Mouse (Mus musculus) gonadal fat pad, adult 2 months (tissue): Measurements from ENCODE around the gene Gpa33. TPM values are rescaled to one million over a fixed set of nuclear protein-coding genes. Genes with fewer than 3 reads are reported as not detected.

ENCODE experiments used
- DNase-seq: peaks from one replicate; pipeline ENCODE4 v3.0.0-alpha.2; 2012; ENCODE audit warnings: low read depth
- polyA plus RNA-seq: library from polyadenylated mRNA; depleted of rRNA; stranded (reverse); fragments of >200 nt; gene quantifications from 2 replicates; pipeline ENCODE4 v1.2.3, GENCODE M21; 2012

The Gpa33 gene
- polyA plus RNA-seq, 1 experiment = 1.1 TPM

DNA sequence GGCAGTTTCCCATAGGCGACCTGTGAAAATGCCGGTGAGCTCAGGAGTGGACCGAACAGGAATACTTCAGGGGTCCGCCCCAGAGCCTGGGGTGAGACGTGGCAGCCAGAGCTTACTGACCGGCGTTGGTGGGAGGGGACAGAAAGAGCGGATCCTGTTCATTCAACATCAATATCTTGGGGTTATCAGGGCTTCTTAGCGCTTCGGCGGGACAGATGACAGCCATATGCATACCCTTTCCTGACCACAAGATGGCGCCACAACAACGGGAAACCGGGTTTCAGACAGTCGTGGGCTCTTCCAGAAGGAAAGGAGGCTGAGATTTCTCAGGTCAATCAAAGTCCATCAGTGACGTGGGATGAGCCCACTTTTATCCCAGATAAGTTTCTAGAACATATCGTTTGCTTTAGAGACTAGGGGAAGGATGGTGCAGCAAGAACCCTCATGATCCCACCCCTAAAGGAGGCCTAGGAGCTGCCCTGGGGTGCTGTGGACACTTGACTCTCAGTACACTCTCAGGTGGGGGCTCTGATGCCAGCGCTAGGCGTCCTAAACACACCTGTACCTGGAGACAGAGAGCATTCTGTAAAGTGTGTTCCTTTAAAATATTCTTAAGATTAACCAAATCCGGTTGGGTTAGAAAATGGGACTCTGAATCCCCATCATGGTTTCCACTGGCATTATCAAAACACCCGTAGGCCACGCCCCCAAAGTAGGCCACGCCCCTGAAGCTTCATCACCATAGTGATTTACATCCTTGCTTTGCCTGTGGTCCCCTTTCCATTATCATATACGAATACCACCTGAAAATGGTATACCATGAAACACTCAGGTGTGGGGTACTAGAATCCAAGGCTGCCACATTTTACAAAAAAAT lies 30.8 kb downstream of the Gpa33 start:
- DNase-seq = no peak

DNA sequence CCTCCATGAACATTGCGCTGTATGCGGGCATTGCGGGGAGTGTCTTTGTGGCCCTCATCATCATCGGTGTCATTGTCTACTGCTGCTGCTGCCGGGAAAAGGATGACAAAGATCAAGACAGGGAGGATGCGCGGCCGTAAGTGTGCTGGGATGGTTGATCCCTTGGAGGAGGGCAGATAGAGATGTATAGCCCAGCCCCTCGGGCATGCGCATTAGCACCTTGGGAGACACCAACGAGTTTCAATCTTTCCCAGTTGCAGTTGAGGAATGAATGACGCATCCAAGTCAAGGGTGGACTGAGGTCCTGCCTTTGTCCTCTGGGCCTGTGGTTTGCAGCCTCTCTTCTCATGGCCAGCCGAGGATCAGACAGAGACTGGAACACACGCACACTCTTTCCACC lies 34.5 kb downstream of the Gpa33 start:
- no peak for DNase-seq

DNA sequence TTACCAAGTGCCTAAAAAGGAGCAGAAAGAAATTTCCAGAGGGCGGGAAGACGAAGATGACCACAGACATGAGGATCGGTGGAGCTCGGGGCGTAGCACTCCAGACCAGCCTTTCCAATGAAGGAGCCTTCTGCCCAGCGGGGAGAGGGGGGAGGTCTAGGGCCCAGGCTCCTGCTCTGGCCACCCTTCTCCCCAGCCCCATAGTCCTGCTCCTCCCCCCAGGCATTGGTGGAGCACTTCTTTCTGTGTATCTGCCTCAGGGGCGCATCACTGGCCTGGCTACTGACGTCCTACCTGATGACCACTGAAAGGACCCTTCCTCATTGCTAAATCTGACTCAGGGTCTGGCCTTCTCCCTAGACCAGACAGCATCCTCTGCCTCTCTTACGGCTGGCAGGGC lies 35.1 kb downstream of the Gpa33 start:
- no peak for DNase-seq

DNA sequence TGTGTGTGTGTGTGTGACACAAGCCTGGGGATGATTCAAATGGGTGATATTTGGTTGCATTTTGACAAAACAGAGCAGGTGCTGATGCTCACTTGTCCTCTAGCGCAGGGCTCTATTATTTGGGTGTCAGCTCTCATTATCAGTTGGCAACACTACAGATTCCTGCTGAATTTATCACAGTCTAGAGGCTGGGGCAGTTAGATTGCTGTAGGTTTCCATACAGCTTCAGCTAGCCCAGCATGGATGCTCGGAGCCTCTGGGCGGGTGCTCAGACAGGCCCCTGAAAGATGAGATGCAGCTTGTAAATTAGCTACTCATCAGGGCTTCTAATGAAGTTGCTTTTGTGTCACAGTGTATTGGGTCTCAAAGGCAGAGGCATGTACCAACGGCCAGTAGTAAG lies 37.4 kb downstream of the Gpa33 start:
- DNase-seq = no peak

DNA sequence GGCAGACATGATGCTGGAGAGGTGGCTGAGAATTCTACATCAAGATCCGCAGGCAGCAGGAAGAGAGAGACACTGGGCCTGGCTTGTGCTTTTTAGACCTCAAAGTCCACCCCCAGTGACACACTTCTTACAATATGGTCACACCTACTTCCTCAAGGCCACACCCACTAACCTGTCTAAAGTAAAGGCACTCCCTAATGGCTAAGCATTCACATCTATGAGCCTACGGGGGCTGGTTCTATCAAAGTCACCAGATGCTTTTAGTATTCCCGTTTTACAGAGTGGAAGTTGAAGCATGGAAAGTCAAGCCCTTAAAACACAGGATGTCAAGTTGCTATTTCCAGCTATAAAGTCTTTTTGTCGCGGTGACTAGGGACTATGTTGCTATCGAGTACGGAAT lies 38.0 kb downstream of the Gpa33 start:
- DNase-seq = no peak

DNA sequence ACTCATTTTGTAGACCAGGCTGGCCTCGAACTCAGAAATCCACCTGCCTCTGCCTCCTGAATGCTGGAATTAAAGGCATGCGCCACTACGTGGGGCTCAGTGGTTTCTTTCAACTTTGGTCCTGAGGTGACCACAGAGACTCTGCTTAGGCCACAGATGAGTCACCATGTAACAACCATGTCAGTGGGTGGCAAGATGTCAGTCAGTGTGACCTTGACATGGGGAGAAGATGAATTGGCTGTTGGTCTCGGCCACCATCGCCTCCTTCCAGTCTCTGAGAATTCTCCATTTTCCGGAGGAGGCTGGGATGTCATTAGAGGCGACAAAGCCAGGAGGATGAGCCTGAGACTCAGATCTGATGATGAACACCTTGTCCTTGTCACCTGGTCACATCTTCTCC lies 39.7 kb downstream of the Gpa33 start:
- DNase-seq = no peak

DNA sequence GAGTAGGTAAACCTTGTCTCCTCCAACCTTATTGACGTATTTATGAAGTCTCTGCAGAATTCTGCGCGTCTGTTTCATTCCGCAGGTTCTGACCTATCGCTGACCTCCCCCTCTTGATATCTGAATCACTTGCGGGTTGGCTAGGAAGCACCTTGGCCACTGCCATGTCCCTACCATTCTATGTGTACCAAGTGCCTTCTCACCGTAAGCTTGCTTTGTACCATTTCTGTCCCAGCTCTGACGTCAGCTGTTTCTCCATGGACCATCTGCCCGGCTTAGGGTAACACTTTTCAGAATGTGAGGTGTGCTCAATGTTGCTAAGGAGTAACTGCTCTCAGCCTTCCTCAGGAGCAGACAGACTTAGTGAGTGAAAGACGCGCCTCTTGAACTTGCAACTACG lies 40.8 kb downstream of the Gpa33 start:
- no peak for DNase-seq

DNA sequence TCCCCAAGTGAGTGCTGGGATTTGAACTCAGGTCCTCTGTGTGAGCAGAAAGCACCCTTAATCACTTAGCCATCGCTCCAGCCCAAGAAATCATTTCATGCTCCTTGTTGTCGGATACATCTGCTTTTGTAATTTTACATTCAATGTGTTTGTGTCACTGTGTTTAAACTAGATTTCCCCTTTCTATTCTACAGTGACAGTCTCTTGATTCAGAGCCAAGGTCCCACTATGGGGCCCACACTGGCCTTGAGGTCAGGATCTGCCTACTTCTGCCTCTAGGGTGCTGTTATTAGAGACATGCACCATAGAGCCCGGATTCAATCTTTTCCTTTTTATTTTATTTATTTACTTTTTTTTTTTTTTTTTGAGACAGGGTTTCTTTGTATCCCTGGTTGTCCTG lies 43.0 kb downstream of the Gpa33 start:
- no peak for DNase-seq

DNA sequence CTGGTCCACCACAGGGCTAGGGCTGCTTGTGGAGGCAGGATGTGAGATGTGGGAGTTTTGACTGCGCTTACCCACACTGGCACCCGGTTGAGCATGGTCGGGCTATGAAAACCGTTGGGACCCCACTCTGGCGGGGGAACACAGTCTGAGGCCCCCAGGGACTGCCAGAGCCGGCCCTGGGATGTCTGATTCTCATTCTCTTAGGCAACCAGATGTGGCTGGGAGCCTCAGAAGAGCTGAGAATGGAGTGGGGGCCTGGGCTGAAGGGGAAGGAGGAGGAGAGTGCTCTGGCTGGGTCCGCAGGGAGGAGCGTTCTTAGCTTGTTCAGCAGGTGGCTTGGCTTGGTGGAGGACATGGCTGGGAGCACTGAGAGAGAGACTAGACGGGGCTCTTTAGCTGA lies 43.6 kb downstream of the Gpa33 start:
- no peak for DNase-seq

DNA sequence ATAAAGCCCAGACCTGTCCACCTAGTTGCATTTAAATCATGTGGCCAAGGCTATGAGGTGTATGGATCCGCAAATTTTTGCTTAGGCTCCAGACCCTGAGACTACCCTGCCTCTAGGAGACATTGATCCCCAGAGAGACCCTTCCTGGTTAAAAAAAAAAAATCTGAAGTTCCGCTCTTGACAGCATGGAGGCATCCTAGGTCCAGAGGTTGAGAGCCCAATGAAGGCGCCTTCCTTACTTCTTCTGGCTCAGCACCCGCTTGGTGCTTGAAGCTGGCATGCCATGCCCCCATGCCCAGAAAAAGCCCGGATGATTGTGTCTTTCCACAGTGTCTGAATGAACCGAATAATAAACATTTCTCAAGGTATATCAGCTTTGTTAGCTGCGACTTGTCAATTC lies 51.5 kb downstream of the Gpa33 start:
- DNase-seq = no peak

DNA sequence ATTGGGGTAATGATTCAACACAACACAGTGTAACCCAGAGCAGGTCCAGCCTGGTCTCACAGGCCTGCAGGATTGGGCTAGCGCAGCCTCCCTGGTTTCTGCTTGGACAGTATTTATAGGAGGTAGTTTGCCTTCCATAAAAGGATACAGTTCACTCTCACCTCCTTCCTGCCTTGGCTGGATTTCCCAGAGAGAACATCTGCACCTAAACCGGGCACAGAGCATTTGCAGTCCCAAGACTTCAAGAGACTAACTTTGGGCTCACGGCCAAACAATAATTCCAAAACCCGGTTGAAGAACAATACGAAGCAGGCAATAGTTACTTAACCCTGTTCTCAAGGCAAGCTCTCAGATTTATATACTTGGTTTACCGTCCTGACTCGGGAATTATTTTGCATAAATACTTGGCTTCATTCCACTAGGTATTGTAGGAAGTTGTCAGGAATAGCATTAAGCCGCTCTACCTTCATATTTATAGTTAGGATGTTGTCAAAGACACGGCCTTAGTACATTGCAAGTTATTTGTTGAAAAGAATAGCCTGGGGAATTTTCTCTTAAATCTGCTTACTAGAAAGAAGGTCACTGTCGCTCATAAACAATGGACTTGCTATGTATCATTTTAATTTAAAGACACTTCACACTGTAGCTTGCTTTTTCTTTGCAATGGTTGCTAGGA lies 53.1 kb downstream of the Gpa33 start:
- peak; percentile 47 for DNase-seq

DNA sequence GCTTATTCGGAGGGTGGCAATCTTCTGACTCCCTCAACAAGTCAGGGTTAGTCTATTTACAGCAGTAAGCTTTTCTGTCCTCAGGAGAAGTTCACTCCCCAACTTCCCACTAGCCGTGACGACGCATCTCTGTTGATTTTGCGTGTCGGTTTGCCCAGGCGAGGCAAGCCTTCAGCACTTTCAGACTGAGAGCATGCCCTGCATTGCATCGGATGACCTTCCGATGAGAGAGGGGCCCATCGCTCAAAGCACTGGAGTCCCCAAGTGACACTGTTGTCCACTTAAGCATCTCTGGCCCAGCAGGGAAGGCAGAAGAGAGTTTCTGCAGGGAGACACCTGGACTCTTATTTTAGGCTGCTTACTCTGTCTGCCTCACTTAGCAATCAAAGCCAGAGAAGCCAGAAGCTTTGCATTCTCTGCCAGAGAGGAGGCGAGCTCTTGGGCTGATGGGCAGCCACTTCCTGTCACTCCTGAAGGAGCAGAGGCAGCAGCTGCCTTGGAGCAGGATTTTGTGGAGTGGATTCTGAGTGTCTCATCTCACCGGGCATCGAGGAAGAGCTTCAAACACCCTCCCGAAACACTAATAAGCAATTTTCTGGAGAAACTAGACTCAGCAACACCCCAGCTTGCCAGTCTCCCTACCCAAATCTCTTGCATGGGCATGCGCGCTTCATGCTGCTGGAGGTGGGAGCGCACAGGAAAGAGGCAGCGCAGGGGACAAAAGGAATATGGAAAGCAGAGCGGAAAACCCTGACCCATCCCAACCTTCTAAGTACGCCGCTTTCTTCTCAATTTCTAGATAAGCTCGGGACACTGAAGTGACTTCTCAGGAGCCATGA lies 54.6 kb downstream of the Gpa33 start:
- no peak for DNase-seq

DNA sequence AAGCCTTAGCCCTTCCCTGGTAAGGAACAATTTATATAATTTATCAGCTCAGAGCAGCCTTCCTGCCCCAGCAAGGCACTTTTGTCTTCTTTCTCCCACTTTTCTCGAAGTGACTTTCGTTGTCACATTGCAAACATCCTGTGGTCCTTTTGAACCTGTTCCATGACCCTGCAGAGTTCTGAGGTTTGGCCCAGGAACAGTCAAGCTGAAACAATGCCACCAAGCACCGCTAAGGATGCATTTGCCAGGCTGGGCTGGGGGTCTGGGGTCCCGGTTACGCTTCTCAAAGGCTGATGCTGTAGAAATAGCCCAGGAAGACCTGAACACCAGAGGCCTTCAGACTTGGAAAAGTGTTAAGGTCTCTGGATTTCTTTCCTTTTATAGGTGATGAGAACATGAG lies 55.3 kb downstream of the Gpa33 start:
- DNase-seq = no peak

DNA sequence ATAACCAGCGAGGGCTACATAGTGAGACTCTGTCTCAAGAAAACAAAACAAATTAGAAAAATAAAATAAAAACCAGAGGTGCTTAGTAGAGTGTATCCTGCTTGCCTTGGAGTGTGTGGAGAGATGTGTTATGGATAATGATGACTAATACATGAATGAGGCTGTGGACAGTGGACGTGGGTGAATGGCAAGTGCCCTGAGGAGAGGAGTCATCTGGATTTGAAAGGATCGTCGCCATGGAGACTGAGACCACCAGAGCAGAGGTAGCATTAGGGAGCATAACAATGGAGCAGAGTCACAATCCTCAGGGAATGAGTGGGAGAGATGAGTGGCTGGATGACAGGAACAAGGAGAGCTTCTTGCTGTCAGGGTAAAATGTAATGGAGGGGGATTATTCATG lies 59.8 kb downstream of the Gpa33 start:
- DNase-seq = no peak

DNA sequence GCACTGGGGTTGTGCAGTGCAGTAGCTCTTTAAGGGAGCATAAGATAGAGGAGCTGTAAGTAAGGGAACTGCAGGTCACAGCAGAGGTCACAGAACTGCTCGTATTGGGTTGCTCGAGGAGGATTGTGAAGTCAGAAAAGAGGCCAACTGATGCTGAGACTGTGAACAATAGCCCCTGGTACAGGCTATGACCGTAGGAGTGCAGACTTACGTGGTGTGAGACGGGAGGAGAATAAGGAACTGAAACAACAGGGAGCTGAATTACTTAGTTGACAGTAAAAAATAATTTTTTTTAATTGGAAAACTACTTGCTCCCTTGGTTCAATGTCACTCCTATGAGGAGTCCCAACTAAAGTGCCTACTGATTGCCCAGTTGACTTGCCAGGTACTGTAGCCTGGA lies 74.1 kb downstream of the Gpa33 start:
- no peak for DNase-seq

DNA sequence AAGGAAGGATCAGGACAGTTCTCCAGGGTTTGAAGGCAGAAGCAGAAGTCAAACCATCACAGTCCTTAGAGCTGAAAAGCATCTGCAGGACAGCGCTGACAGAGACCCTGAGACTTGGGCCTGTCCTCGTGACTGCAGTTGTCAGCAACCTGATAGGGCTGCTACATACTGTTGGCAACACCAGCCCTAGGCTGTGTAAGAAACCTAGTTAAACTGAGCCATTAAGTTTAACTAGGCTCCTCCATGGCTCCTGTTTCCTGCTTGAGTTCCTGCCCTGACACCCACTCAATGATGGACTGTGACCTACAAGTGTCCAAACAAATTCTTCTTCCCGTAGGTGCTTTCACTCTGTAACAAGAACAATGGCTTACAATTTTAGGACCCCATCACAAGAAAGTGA lies 75.1 kb downstream of the Gpa33 start:
- DNase-seq = no peak

DNA sequence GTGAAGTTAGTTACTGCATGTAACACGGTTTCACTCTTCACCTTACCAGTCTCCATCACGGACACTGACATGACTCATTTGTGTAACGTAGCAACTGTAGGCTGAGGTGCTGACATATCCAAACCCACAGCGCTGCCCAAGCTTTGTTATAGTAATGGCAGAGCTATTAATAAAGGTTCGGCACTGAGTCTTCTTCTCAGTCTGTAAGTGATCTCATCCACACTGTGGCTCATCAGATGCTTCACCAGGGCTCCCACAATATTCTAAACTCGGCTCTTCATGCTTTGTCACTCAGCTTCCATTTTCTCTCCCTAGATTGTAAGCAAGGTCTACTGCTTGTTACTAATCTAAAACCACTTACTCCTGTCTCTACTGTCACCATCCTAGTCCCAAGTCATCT lies 79.3 kb downstream of the Gpa33 start:
- DNase-seq = no peak

DNA sequence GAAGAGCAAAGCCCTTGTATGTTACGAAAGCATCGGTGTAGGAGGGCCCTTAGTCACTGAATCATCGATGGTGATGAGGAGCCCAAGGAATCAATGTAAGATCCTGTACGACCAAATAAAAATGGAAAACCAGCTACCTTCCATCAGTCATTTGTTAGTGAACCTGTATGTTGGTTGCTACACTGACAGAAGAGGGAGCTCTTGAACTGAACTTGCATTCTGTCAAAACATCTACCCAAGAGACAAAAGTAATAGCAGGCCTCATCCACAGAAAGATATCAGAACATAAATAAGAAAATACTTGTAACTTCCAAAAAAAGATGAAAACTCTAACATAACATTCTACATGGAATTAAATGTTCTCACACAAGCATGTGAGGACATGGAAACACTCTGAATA lies 84.1 kb downstream of the Gpa33 start:
- DNase-seq = no peak
